Mouse (Mus musculus) liver, adult 2 months (tissue): ENCODE measurements around the gene Cx3cr1.

Experiments used
- CTCF ChIP-seq: fragments of 200-500 bp; IDR thresholded peaks from 2 replicates; pipeline ENCODE4 v1.5.1; 2011; ENCODE audit warnings: low read depth, low read length, control low read depth
- POLR2A ChIP-seq: fragments of 200-500 bp; IDR thresholded peaks from 2 replicates; pipeline ENCODE4 v1.6.1; 2011; ENCODE audit warnings: low read length, control low read depth; ENCODE audit not compliant: insufficient read depth; ENCODE audit errors: extremely low read depth

DNA sequence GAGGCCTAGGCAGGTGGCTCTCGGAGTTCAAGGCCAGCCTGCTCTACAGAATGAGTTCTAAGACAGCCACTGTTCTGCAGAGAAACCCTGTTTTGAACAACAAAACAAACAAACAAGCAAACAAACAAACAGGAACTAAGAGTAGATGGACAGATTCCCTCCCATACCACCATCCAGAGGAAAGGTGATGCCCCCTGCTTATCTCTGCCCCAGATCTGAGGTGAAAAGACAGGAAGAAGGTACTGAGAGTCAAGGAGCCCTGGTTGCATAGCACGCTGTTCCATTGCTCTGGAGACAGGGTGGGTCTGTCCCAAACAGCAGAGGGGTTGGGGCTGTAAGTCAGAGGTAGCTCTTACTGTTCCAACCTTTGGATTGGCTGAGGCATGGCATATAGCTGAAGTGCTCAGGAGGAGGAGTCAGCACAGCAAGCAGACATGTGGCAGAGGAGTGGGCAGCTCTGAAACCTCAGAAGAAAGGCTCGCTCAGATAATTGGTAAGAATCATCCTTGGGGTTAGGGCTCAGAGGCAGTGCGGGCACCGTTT is 22.1 kb upstream of the Cx3cr1 start, which contains the start of gene Ccr8:
- TF ChIP-seq POLR2A = no peak
- no peak for TF ChIP-seq CTCF
